Mouse (Mus musculus) frontal cortex, postnatal 36 days (tissue): ENCODE results near the gene Wbp1l.
"Not testable (repeated sequence)": the region's sequence is repeated elsewhere in the genome, so short reads cannot be mapped to it uniquely, and the experiment has no call there.

ENCODE experiments used
- DNase-seq, 2 experiments: peaks; one replicate each; pipeline ENCODE4 v3.0.0; 2022; ENCODE audit warnings: low spot score in 2 of 2

Wbp1l gene

GRCm38 (mm10) chr19:46598720-46599252, at the start of gene Wbp1l:
Wbp1l (plus strand) TSS chr19:46599084.
- peak; percentile 97 to 98 for DNase-seq

GRCm38 (mm10) chr19:46550385-46550784, 48.5 kb upstream of the Wbp1l start:
- DNase-seq, result no peak

- DNase-seq, result no peak
Measured at GRCm38 (mm10) chr19:46552496-46552895, 46.4 kb upstream of the Wbp1l start.

- peak in 1 of 2 experiments; percentile 35 for DNase-seq
Measured at GRCm38 (mm10) chr19:46553541-46553955, 45.3 kb upstream of the Wbp1l start.

GRCm38 (mm10) chr19:46558009-46558408, 40.9 kb upstream of the Wbp1l start:
- DNase-seq, result no peak

GRCm38 (mm10) chr19:46558631-46559030, 40.3 kb upstream of the Wbp1l start:
- no peak for DNase-seq

GRCm38 (mm10) chr19:46562132-46562531, 36.8 kb upstream of the Wbp1l start:
- DNase-seq, result peak; percentile 26 to 34

GRCm38 (mm10) chr19:46562581-46563515, 36.0 kb upstream of the Wbp1l start:
- DNase-seq, result no peak

- no peak for DNase-seq
Measured at GRCm38 (mm10) chr19:46563603-46564002, 35.3 kb upstream of the Wbp1l start.

- DNase-seq, result no peak
Measured at GRCm38 (mm10) chr19:46564043-46564462, 34.8 kb upstream of the Wbp1l start.

GRCm38 (mm10) chr19:46571211-46571877, 27.5 kb upstream of the Wbp1l start:
- not testable (repeated sequence) for DNase-seq

GRCm38 (mm10) chr19:46571878-46572244, 27.0 kb upstream of the Wbp1l start:
- DNase-seq, result no peak

- DNase-seq, result no peak
Measured at GRCm38 (mm10) chr19:46572548-46572947, 26.3 kb upstream of the Wbp1l start.

GRCm38 (mm10) chr19:46572951-46573937, 25.6 kb upstream of the Wbp1l start, which contains the start of the genes Arl3 and Sfxn2:
Arl3 (minus strand) TSS chr19:46573198.
Sfxn2 (plus strand) TSS chr19:46573365.
- peak; percentile 92 to 94 for DNase-seq

- no peak for DNase-seq
Measured at GRCm38 (mm10) chr19:46573990-46574389, 24.9 kb upstream of the Wbp1l start.

- no peak for DNase-seq
Measured at GRCm38 (mm10) chr19:46575196-46575595, 23.7 kb upstream of the Wbp1l start.

GRCm38 (mm10) chr19:46587823-46588508, 10.9 kb upstream of the Wbp1l start:
- DNase-seq, result peak; percentile 88 to 89

- no peak for DNase-seq
Measured at GRCm38 (mm10) chr19:46591575-46591974, 7.3 kb upstream of the Wbp1l start.

- no peak for DNase-seq
Measured at GRCm38 (mm10) chr19:46592751-46593439, 6.0 kb upstream of the Wbp1l start.

GRCm38 (mm10) chr19:46598187-46598586, 697 bp upstream of the Wbp1l start:
- no peak for DNase-seq
